Mouse (Mus musculus): ENCODE measurements at regions not wholly inside any gene's neighbourhood (a gene's known extent, or its start where the extent isn't known, plus 50 kb on each side); places are given as distances from the start of the nearest gene placed in this dataset.

DNA sequence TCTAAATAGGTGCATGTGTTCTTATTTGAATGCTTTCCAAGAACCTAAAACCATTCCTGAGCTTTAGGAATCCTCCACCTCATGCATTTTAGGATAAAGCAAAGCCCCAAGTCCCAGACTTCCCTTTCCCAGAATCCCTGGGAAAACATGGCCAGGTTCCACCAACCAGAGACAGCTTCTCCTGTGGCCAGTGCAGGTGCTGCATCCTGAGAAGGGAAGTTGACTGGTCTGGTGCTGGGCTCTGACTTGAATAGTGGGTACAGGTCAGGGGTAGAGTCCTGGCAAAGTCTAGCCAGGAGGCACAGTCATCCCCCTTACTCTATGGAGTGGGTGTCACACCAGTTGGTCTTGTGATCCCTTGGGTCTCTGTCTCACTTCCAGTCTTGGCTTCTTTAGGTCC, 166.6 kb upstream of the Agap1 start:
- DNase-seq (ENCODE audit: inconsistent ontology term) = no peak

DNA sequence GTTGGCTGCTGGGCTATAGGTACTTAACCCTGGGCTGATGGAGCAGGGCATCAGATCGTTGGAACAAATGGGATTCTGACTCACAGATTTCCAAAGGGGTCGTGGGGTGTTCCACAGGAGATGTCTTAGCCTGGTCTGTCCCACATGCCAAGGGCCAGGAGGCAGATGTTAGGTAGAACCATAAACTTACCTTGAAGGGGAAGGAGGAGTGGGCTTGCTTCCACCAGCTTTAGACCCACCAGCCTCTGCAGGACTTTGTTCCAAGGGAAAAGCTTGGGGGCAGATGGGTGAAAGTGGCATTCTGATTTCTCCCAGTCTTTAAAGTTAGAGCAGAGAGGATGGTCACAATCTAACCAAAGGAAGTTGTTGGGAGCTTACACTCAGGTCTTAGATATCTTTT, 165.7 kb upstream of the Agap1 start:
- DNase-seq (ENCODE audit: inconsistent ontology term) = no peak

DNA sequence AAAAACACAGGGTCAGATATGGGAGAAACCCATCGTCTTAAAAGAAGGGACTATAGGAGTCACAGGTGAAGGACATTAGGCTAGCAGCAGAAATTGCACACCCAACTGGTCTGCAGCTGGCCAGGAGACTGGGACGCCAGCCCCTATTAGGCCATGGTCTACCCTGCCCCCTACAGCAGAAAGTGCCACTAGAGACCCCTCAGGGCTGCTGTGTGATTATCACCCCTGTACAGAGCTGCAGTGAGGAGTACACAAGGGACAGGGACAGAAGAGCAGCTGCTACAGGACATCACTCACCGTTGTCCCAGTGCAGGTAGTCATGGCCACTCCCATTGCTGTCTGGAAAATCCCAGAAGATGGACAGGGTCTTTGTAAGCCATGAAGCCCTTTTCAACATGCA, 157.9 kb upstream of the Agap1 start:
- DNase-seq (ENCODE audit: inconsistent ontology term) = no peak

DNA sequence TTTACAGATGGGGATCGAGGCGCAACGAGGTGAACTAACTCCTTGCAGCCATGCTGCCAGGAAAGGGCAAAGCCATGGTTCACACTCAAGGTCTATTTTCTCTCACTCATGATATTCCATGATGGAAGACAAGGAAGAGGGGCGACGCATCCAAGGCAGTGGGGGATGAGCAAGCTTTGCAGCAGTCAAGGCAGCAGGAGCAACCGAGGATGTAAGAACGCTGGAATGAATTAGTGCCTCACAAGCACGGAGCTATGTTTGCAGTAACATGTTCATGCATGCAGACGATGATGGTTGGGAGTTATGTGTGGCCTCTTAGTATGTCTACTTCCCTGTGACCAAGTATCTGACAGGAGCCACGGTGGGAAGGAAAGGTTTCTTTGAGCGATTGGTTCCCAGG, 156.8 kb upstream of the Agap1 start:
- DNase-seq (ENCODE audit: inconsistent ontology term) = no peak

DNA sequence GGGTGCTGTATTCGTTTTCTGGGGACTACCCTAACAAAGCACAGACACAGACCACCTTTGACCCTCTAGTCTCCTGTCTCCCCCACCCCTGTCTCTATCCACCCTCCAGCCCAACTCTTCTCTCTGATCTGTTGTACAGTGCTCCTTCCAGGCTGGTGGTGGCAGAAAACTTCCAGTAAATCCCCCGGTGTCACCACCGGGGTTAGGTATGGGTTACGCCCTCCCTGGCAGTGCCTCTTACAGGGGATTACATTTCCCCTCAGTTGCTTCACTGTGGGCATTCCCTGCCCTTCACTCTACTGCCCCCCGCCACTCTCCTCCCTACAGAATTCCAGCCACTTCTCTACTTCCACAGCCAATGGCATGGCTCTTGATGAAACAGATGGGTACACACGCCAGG, 153.5 kb upstream of the Agap1 start:
- DNase-seq (ENCODE audit: inconsistent ontology term) = no peak

- peak; percentile 87 for DNase-seq (ENCODE audit: inconsistent ontology term)
Measured at GRCm38 (mm10) chr1:89302368-89302951, 152.1 kb upstream of the Agap1 start.

DNA sequence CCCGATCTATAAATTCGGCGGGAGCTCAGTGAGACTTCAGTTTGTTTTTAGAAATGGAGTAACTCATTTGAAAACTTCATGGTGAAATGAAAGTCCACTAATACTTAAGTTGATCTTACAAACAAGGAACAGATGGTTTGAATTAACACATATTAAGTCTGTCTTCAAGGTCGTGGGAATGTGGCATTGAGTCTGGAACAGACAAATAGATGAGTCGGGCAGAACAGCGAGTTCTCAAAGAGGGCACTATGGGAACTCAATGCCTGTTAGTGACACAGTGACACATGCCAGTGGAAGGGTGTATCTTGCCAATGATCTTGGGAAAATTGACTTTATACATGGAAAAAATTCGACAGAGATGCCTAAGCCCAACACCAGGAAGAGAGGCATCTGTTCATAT, 149.4 kb upstream of the Agap1 start:
- no peak for DNase-seq (ENCODE audit: inconsistent ontology term)

- DNase-seq (ENCODE audit: inconsistent ontology term) = peak; percentile 53
Measured at GRCm38 (mm10) chr1:89308788-89309187, 145.8 kb upstream of the Agap1 start.

DNA sequence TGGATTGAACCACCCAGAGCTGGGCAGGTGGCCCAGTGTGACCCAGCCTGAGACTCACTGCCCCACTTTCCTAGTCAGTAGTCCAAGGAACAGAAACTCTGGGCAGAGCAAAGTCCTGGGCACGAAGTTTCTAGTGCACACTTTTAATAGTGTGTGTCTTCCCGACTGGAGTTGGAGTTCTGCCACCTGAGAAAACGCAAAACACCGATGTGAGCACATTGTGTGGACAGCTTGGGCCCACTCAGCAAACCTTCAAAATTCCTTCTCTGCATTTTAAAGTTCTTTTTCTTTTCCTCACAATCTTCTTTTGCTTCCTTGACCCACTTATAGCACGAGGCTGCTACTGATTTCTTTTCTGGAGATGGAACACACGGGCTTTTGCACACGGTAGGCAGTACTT, 141.5 kb upstream of the Agap1 start:
- DNase-seq (ENCODE audit: inconsistent ontology term) = no peak

DNA sequence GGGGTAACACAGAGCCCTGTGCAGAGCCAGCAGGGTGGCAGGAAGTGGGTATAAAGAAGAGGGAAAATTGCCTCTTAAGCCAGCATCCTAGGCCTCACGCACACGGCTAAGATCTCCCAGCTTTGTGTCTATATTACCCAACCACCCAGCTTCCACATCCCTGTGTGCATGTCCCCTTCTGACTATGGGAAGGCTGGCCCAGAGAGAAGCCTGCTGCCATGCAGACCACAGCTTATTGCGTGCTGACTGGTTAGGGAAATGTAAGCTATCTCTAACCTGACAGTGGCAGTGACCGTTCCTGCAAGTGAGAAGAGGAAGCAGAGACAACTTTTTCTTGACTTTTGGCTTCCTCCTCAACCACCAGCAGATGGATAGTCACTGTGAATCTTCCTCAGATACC, 136.7 kb upstream of the Agap1 start:
- DNase-seq (ENCODE audit: inconsistent ontology term) = no peak

- no peak for DNase-seq (ENCODE audit: inconsistent ontology term)
Measured at GRCm38 (mm10) chr1:89318663-89319062, 135.9 kb upstream of the Agap1 start.

GRCm38 (mm10) chr1:89322621-89323020, 132.0 kb upstream of the Agap1 start:
- DNase-seq (ENCODE audit: inconsistent ontology term) = no peak

DNA sequence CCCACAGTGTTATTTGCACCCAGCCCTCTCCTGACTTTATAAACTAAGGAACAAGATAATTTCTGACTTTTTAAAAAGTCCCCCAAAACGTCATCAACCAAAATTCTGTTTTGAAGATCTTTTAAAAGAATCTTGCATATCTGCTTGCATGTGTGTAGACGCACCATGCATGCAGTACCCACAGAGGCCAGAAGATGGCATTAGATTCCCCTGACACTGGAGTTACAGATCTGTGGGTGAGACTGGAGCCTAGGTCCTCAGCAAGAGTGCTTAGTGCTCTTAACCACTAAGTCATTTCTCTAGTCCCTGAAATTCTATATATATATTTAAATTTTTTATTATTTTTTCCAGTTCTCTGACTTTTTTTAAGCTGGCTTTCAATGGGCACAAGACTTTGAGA, 131.5 kb upstream of the Agap1 start:
- no peak for DNase-seq (ENCODE audit: inconsistent ontology term)

- no peak for DNase-seq (ENCODE audit: inconsistent ontology term)
Measured at GRCm38 (mm10) chr1:89331352-89331751, 123.3 kb upstream of the Agap1 start.

- DNase-seq (ENCODE audit: inconsistent ontology term) = no peak
Measured at GRCm38 (mm10) chr1:89332676-89333075, 121.9 kb upstream of the Agap1 start.

GRCm38 (mm10) chr1:89337861-89338260, 116.7 kb upstream of the Agap1 start:
- DNase-seq (ENCODE audit: inconsistent ontology term) = no peak

DNA sequence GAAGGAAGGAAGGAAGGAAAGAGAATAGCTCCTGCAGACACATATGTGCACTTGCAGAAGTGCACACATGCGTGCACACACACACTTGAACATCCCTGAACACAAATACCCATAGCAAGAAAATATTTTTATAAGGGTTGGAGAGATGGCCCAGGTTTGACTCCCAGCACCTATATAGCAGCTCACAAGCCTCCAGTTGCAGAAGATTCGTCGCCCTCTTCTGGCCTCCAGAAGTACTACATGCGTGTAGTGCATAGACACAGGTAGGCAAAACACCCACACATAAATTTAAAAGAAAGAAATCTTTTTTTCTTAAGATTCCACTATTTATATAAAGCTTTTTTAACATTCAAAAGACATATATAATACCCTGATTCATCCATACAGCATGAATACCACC, 111.8 kb upstream of the Agap1 start:
- no peak for DNase-seq (ENCODE audit: inconsistent ontology term)

DNA sequence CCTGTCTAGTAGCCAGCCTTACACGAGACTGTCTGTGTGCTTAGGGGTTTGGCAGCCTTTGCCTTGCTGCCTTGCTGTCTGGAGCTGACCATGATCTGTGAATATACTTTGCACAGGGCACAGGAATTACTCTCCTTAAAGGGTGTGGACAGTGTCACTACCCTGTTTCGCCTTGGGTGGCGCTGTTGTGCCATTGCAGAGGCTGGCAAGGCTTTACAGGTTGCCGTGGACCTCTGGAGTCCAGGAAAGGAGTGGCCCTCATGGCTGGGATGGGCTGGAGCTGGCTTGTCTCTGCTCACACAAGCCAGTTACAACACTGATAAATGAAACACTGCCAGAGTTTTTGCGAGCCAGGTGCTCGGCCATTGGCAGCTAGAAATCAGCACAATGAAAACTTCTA, 110.1 kb upstream of the Agap1 start:
- no peak for DNase-seq (ENCODE audit: inconsistent ontology term)

GRCm38 (mm10) chr1:89347341-89347740, 107.3 kb upstream of the Agap1 start:
- no peak for DNase-seq (ENCODE audit: inconsistent ontology term)

GRCm38 (mm10) chr1:89352936-89353335, 101.7 kb upstream of the Agap1 start:
- DNase-seq (ENCODE audit: inconsistent ontology term) = no peak

DNA sequence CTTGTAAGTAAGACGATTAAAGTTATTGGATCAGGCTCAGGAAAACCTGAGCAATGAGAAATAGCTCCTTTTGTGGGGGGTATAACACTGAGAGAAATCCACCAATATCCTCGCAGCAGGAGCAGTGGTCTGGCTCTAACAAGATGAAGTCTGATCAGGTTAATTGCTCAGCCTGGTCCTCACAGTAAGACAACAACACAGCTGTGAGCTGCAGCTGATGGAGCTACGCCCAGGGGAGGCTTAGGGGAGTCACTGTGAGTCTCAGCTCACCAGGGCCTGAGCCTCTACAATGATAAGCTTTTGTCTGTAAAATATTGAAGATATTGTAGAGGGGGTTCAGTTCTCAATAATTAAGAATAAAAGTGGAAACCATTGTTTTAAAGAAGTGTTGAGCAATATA, 95.3 kb upstream of the Agap1 start:
- no peak for DNase-seq (ENCODE audit: inconsistent ontology term)

DNA sequence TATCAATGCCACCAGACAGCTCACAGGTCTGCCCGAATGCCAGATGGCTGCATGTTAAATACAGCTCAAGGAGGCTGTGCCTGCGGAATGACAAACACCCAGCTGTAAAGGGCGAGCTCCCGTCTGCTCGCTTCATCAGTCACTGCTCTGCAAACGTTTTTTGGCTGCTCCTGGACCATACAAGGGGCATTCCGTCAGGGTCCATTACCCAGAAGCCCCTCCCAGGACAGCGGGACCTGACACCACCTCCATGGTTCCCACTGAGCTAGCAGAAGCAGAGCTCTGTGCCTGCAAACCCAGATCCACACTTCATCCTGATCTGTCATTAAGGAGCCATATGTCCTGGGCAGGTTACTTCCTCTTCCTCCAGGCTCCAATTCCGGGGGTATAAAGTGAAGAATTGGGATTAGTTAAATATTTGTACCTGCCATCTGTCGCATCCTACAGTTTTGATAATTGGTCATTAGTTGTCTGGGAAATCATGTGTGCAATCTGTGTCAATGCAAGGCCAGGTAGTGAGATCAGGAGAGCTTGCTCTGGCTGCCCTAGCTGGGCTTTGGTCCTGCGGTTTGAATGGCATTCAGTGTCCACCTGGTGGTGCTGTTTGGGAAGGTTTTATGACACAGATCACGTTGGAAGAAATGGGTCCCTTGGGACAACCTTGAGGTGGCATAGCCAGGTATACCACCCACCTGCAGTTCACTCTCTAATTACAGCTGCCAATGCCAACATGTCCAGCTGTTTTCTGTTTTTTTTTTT, 89.9 kb upstream of the Agap1 start:
- no peak for DNase-seq (ENCODE audit: inconsistent ontology term)

- no peak for DNase-seq (ENCODE audit: inconsistent ontology term)
Measured at GRCm38 (mm10) chr1:89366891-89367290, 87.7 kb upstream of the Agap1 start.

DNA sequence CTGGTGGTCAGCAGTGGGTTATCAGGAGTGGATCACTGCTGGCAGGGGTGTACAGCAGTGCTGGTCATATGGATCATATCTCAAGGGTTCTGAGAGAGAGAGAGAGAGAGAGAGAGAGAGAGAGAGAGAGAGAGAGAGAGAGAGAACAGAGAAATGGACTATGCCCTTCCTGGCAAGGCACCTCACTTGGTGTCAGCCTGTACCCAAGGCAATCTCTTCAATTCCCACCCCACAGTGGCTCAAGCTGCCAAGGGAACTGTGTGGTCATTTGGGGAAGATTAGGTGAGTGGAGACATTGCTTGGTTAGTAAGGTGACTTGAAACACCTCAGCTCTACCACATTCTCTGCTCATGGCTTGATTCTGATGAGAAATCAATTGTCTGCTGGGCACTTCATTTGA, 80.8 kb upstream of the Agap1 start:
- no peak for DNase-seq (ENCODE audit: inconsistent ontology term)
